Mouse (Mus musculus): ENCODE measurements around the gene Pnkd. TPM values are rescaled to one million over a fixed set of nuclear protein-coding genes. Genes with fewer than 3 reads are reported as not detected.

Gene Pnkd
- total and polyA plus RNA-seq, 2 experiments from 2014 or later, result 310 to 345 TPM

DNA sequence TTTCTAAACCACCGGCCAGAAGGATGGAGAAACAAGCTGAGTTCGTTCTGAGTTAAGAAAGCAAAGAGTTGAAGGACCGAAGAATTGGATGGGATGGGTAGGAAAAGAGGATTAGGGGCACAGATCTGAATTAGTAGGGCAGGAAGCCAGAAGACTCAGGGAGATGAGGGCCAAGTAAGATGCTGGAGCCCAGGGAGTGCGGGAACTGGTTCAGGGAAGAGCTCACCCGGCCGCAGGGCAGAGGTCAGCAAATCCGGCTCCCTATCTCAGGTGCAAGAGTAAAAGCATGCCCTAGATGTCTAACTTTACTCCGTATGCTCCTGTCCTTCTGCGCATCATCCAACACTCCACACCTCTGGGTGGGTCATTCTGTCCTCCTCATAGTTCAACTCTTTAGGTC is 48.2 kb downstream of the Pnkd start:
- DNase-seq (ENCODE audit: low spot score) (no peak), ATAC-seq (ENCODE audit: insufficient read depth, low read depth) (no peak)
- Histone ChIP-seq H3K9ac (replicated peaks; ENCODE audit: low read depth, low read length) (peak overlapping the region; percentile 42), H3K4me1 (ENCODE audit: control insufficient read depth, insufficient read depth) (peaks cover 60% of the 10 kb centered on the region), H3K4me2 (ENCODE audit: low read depth, low read length) (peak overlapping the region; percentile 77), H3K36me3 (replicated peaks; ENCODE audit: control insufficient read depth, insufficient read depth, low read length) (0 out of 2 replicates have a peak, but pooled peaks cover under 1% of the 10 kb centered on the region), H3K27me3 (ENCODE audit: control insufficient read depth, insufficient read depth, low read length) (no peaks in the 10 kb centered on the region), H3K9me3 (replicated peaks; ENCODE audit: control insufficient read depth, low read length) (no peaks in the 10 kb centered on the region), H3K27ac (ENCODE audit: low read depth) (peak overlapping the region; percentile 75), H3K4me3 (ENCODE audit: low read depth, low read length) (peak overlapping the region; percentile 46)
- TF ChIP-seq EP300 (IDR thresholded peaks at IDR 0.05; ENCODE audit: low read depth), result no peak
- WGBS, result 5% methylated on average over 9 of the region's 9 CpGs

DNA sequence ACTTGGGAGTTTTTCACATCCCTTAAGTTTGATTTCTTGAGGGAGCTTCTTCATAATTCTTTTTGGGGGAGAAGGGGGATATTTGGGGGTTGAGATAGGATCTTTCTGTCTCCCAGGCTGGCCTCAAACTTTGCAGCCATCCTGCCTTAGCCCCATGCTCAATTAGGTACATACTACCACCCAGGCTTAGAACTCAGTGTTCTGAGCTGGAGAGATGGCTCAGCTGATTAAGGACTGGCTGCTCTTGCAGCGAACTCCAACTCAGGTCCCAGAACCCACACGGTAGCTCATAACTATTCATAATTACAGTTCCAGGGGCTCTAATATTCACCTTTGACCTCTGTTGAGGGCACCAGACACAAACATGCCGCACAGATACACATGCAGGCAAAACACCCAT is 49.9 kb downstream of the Pnkd start:
- Histone ChIP-seq H3K36me3 (replicated peaks; ENCODE audit: control insufficient read depth, insufficient read depth, low read length) (no peaks in the 10 kb centered on the region), H3K4me3 (ENCODE audit: low read depth, low read length) (no peak overlapping the region), H3K27ac (ENCODE audit: low read depth) (peak overlapping the region; percentile 63), H3K9ac (replicated peaks; ENCODE audit: low read depth, low read length) (no peak overlapping the region), H3K4me1 (ENCODE audit: control insufficient read depth, insufficient read depth) (peaks cover 67% of the 10 kb centered on the region), H3K27me3 (ENCODE audit: control insufficient read depth, insufficient read depth, low read length) (no peaks in the 10 kb centered on the region), H3K4me2 (ENCODE audit: low read depth, low read length) (peak overlapping the region; percentile 77), H3K9me3 (replicated peaks; ENCODE audit: control insufficient read depth, low read length) (no peaks in the 10 kb centered on the region)
- 72% methylated on average over 3 of the region's 3 CpGs for WGBS
- no peak for DNase-seq (ENCODE audit: low spot score)
- no peak for ATAC-seq (ENCODE audit: insufficient read depth, low read depth)
- TF ChIP-seq EP300 (IDR thresholded peaks at IDR 0.05; ENCODE audit: low read depth) (no peak), CTCF (IDR thresholded peaks at IDR 0.05; ENCODE audit: low read depth) (no peak)

DNA sequence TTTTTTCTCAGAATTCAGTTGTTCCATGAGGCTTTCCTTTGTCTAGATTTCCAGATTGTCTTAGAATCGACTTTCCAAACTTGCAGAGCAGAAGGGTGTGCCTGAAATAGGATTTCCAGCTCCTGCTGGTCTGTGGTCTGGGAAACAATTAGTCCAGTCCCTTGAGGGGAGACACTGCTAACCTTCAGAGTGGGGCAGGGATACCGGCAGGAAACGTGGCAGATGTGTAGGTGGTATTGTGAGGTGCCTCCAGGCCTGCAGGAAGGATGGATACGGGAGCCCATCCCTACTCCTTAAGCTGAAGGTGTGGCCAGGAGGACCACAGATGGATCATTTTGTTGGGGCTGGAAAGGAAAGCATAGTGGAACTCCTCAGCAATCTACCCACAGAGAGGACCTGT is 50.3 kb downstream of the Pnkd start:
- H3K4me3 ChIP-seq (ENCODE audit: low read depth, low read length), result no peak overlapping the region
- no peak overlapping the region for H3K9ac ChIP-seq (replicated peaks; ENCODE audit: low read depth, low read length)
- WGBS, result 49% methylated on average over 4 of the region's 4 CpGs
- no peak for DNase-seq (ENCODE audit: low spot score)
- peak overlapping the region; percentile 77 for H3K4me2 ChIP-seq (ENCODE audit: low read depth, low read length)
- H3K36me3 ChIP-seq (replicated peaks; ENCODE audit: control insufficient read depth, insufficient read depth, low read length), result no peaks in the 10 kb centered on the region
- no peaks in the 10 kb centered on the region for H3K9me3 ChIP-seq (replicated peaks; ENCODE audit: control insufficient read depth, low read length)
- H3K27ac ChIP-seq (ENCODE audit: low read depth), result peak overlapping the region; percentile 63
- no peak for ATAC-seq (ENCODE audit: insufficient read depth, low read depth)
- peaks cover 68% of the 10 kb centered on the region for H3K4me1 ChIP-seq (ENCODE audit: control insufficient read depth, insufficient read depth)
- no peak for TF ChIP-seq CTCF (IDR thresholded peaks at IDR 0.05; ENCODE audit: low read depth)
- no peaks in the 10 kb centered on the region for H3K27me3 ChIP-seq (ENCODE audit: control insufficient read depth, insufficient read depth, low read length)

DNA sequence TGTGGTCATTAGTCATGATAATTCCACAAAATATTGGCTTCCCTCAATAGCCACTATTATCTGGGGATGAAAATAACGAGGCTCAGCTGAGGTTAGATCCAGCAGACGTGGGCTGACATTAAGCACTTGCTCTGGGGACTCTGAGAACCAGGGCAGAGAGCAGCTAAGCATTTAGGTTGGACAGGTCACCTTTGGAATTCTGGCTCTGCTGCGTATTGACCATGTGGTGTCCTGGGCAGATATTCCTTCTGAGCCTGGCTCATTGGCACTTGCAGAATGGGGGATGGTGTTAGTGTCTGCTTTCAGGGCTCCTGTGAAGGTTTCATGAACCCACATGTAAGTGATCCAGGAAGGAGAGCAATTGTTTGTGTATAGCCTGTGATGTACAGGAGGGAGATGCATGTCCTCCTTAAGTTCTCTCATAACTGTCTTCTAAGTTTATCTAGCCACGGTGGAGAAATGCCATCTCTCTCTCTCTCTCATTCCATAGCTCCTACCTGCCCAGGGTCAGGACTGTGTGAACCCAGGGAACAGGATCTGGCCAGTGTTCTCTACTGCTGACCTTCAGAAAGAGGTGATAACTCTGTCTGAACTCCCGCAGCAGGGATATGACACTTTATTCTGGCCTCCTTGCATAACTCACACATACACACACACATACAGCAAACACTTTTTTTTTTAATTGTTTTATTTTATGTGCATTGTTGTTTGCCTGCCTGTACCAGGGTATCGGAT is 50.9 kb downstream of the Pnkd start:
- H3K4me1 ChIP-seq (ENCODE audit: control insufficient read depth, insufficient read depth), result peaks cover 70% of the 10 kb centered on the region
- H3K4me3 ChIP-seq (ENCODE audit: low read depth, low read length), result no peak overlapping the region
- DNase-seq (ENCODE audit: low spot score) (no peak), ATAC-seq (ENCODE audit: insufficient read depth, low read depth) (no peak)
- 0 out of 2 replicates have a peak overlapping the region, but pooled peaks have one; percentile 75 for H3K27ac ChIP-seq (ENCODE audit: low read depth)
- no peak overlapping the region for H3K4me2 ChIP-seq (ENCODE audit: low read depth, low read length)
- TF ChIP-seq CTCF (IDR thresholded peaks at IDR 0.05; ENCODE audit: low read depth) (no peak), EP300 (IDR thresholded peaks at IDR 0.05; ENCODE audit: low read depth) (no peak)
- no peaks in the 10 kb centered on the region for H3K27me3 ChIP-seq (ENCODE audit: control insufficient read depth, insufficient read depth, low read length)
- H3K9ac ChIP-seq (replicated peaks; ENCODE audit: low read depth, low read length), result no peak overlapping the region
- H3K9me3 ChIP-seq (replicated peaks; ENCODE audit: control insufficient read depth, low read length), result no peaks in the 10 kb centered on the region
- 43% methylated on average over 6 of the region's 6 CpGs for WGBS
- H3K36me3 ChIP-seq (replicated peaks; ENCODE audit: control insufficient read depth, insufficient read depth, low read length), result no peaks in the 10 kb centered on the region

DNA sequence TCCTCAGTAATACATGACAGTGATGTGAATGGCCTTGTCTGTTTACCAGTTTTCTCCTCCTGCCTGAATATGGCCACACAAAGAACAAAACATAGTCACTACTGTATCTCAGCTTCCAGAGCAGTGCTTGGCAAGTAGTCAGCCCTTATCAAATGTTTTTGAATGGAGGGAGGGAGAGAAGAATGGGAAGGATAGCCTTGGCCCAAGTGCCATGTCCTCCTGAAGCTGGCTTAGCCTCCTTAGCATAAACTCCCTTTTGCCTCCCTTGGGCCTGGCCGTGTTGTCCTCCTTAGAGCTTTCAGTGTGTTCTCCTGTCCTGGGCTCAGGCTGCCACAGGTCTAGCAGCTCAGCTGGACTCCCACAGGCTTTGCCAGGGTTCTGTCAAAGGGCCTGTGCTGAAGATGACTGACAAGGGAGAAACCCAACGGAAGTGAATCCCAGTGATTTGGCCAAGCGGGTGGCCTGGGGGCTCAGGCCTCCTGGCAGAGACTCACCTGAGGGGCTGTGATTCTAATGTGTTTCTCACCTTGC is 52.6 kb downstream of the Pnkd start:
- Histone ChIP-seq H3K4me2 (ENCODE audit: low read depth, low read length) (no peak overlapping the region), H3K9ac (replicated peaks; ENCODE audit: low read depth, low read length) (no peak overlapping the region), H3K4me3 (ENCODE audit: low read depth, low read length) (no peak overlapping the region), H3K4me1 (ENCODE audit: control insufficient read depth, insufficient read depth) (peaks cover 61% of the 10 kb centered on the region), H3K27me3 (ENCODE audit: control insufficient read depth, insufficient read depth, low read length) (no peaks in the 10 kb centered on the region), H3K9me3 (replicated peaks; ENCODE audit: control insufficient read depth, low read length) (no peaks in the 10 kb centered on the region), H3K27ac (ENCODE audit: low read depth) (peak overlapping the region; percentile 75), H3K36me3 (replicated peaks; ENCODE audit: control insufficient read depth, insufficient read depth, low read length) (no peaks in the 10 kb centered on the region)
- WGBS, result 40% methylated on average over 3 of the region's 3 CpGs
- no peak for DNase-seq (ENCODE audit: low spot score)
- no peak for TF ChIP-seq EP300 (IDR thresholded peaks at IDR 0.05; ENCODE audit: low read depth)
- no peak for TF ChIP-seq CTCF (IDR thresholded peaks at IDR 0.05; ENCODE audit: low read depth)
- no peak for ATAC-seq (ENCODE audit: insufficient read depth, low read depth)

All from heart, postnatal 0 days (tissue).